Mouse (Mus musculus): ENCODE data around the gene Amdhd1. TPM values are rescaled to one million over a fixed set of nuclear protein-coding genes. Genes with fewer than 3 reads are reported as not detected.
A peak's percentile ranks its signal among the peaks of the same experiment; 100 is the strongest.

Amdhd1 gene
- polyA plus RNA-seq, 1 experiment from 2014 or later: 1.8 TPM

GRCm38 (mm10) chr10:93501346-93501745 lies 38.5 kb downstream of the Amdhd1 start:
- Histone ChIP-seq H3K36me3 (ENCODE audit: control insufficient read depth, insufficient read depth, low read length) (no peaks in the 10 kb centered on the region), H3K9ac (ENCODE audit: low read length) (no peak overlapping the region), H3K9me3 (ENCODE audit: control insufficient read depth, low read length) (no peaks in the 10 kb centered on the region), H3K27ac (ENCODE audit: low read depth) (no peak overlapping the region), H3K4me1 (replicated peaks; ENCODE audit: control insufficient read depth, insufficient read depth, low read length) (no peaks in the 10 kb centered on the region), H3K4me2 (ENCODE audit: low read length) (no peak overlapping the region), H3K27me3 (replicated peaks; ENCODE audit: control insufficient read depth, insufficient read depth, low read length) (no peaks in the 10 kb centered on the region), H3K4me3 (ENCODE audit: low read depth, low read length) (no peak overlapping the region)
- WGBS: 84% methylated on average over 10 of the region's 10 CpGs
- DNase-seq (ENCODE audit: low spot score) (no peak), ATAC-seq (replicated peaks; ENCODE audit: low FRiP score, low TSS enrichment, low read depth) (no peak)

- WGBS: 65% methylated on average over 10 of the region's 10 CpGs
- no peaks in the 10 kb centered on the region for H3K4me1 ChIP-seq (replicated peaks; ENCODE audit: control insufficient read depth, insufficient read depth, low read length)
- no peak for DNase-seq (ENCODE audit: low spot score)
- H3K4me2 ChIP-seq (ENCODE audit: low read length): no peak overlapping the region
- H3K27me3 ChIP-seq (replicated peaks; ENCODE audit: control insufficient read depth, insufficient read depth, low read length): no peaks in the 10 kb centered on the region
- H3K9ac ChIP-seq (ENCODE audit: low read length): no peak overlapping the region
- no peak overlapping the region for H3K27ac ChIP-seq (ENCODE audit: low read depth)
- ATAC-seq (replicated peaks; ENCODE audit: low FRiP score, low TSS enrichment, low read depth): no peak
- H3K4me3 ChIP-seq (ENCODE audit: low read depth, low read length): no peak overlapping the region
- no peaks in the 10 kb centered on the region for H3K9me3 ChIP-seq (ENCODE audit: control insufficient read depth, low read length)
- H3K36me3 ChIP-seq (ENCODE audit: control insufficient read depth, insufficient read depth, low read length): no peaks in the 10 kb centered on the region
These were observed 39.0 kb downstream of the Amdhd1 start for GRCm38 (mm10) chr10:93500864-93501263.

- Histone ChIP-seq H3K4me1 (replicated peaks; ENCODE audit: control insufficient read depth, insufficient read depth, low read length) (no peaks in the 10 kb centered on the region), H3K9me3 (ENCODE audit: control insufficient read depth, low read length) (no peaks in the 10 kb centered on the region), H3K27ac (ENCODE audit: low read depth) (no peak overlapping the region), H3K4me3 (ENCODE audit: low read depth, low read length) (no peak overlapping the region), H3K4me2 (ENCODE audit: low read length) (no peak overlapping the region), H3K9ac (ENCODE audit: low read length) (no peak overlapping the region), H3K36me3 (ENCODE audit: control insufficient read depth, insufficient read depth, low read length) (peaks cover under 1% of the 10 kb centered on the region; the same call in 1 of the 2 replicates), H3K27me3 (replicated peaks; ENCODE audit: control insufficient read depth, insufficient read depth, low read length) (no peaks in the 10 kb centered on the region)
- 51% methylated on average over 4 of the region's 4 CpGs for WGBS
- DNase-seq (ENCODE audit: low spot score): no peak
- no peak for ATAC-seq (replicated peaks; ENCODE audit: low FRiP score, low TSS enrichment, low read depth)
These were observed 49.4 kb downstream of the Amdhd1 start for GRCm38 (mm10) chr10:93490451-93490850.

GRCm38 (mm10) chr10:93488828-93489226 lies 51.0 kb downstream of the Amdhd1 start:
- H3K27ac ChIP-seq (ENCODE audit: low read depth): no peak overlapping the region
- WGBS: 75% methylated on average over 6 of the region's 6 CpGs
- no peak overlapping the region for H3K4me3 ChIP-seq (ENCODE audit: low read depth, low read length)
- no peak overlapping the region for H3K4me2 ChIP-seq (ENCODE audit: low read length)
- no peaks in the 10 kb centered on the region for H3K27me3 ChIP-seq (replicated peaks; ENCODE audit: control insufficient read depth, insufficient read depth, low read length)
- H3K36me3 ChIP-seq (ENCODE audit: control insufficient read depth, insufficient read depth, low read length): peaks cover 17% of the 10 kb centered on the region
- H3K9ac ChIP-seq (ENCODE audit: low read length): no peak overlapping the region
- no peaks in the 10 kb centered on the region for H3K9me3 ChIP-seq (ENCODE audit: control insufficient read depth, low read length)
- no peaks in the 10 kb centered on the region for H3K4me1 ChIP-seq (replicated peaks; ENCODE audit: control insufficient read depth, insufficient read depth, low read length)
- ATAC-seq (replicated peaks; ENCODE audit: low FRiP score, low TSS enrichment, low read depth) (0 out of 2 replicates have a peak, but pooled peaks have one; percentile 18), DNase-seq (ENCODE audit: low spot score) (no peak)

- WGBS: 68% methylated on average over 17 of the region's 17 CpGs
- no peaks in the 10 kb centered on the region for H3K27me3 ChIP-seq (replicated peaks; ENCODE audit: control insufficient read depth, insufficient read depth, low read length)
- DNase-seq (ENCODE audit: low spot score) (no peak), ATAC-seq (replicated peaks; ENCODE audit: low FRiP score, low TSS enrichment, low read depth) (no peak)
- H3K36me3 ChIP-seq (ENCODE audit: control insufficient read depth, insufficient read depth, low read length): peaks cover 23% of the 10 kb centered on the region
- H3K9me3 ChIP-seq (ENCODE audit: control insufficient read depth, low read length): no peaks in the 10 kb centered on the region
- no peak within 1 kb of the TSS for H3K27ac ChIP-seq (ENCODE audit: low read depth)
- no peak within 1 kb of the TSS for H3K4me3 ChIP-seq (ENCODE audit: low read depth, low read length)
- no peak within 1 kb of the TSS for H3K9ac ChIP-seq (ENCODE audit: low read length)
- no peaks in the 10 kb centered on the region for H3K4me1 ChIP-seq (replicated peaks; ENCODE audit: control insufficient read depth, insufficient read depth, low read length)
- no peak within 1 kb of the TSS for H3K4me2 ChIP-seq (ENCODE audit: low read length)
These were observed 51.6 kb downstream of the Amdhd1 start, which contains the start of gene Hal for GRCm38 (mm10) chr10:93488066-93488827. TSS of gene Hal (plus strand) at chr10:93488768.

GRCm38 (mm10) chr10:93486622-93487021 lies 53.2 kb downstream of the Amdhd1 start:
- ATAC-seq (replicated peaks; ENCODE audit: low FRiP score, low TSS enrichment, low read depth) (no peak), DNase-seq (ENCODE audit: low spot score) (no peak)
- WGBS: 27% methylated on average over 4 of the region's 4 CpGs
- Histone ChIP-seq H3K4me1 (replicated peaks; ENCODE audit: control insufficient read depth, insufficient read depth, low read length) (no peaks in the 10 kb centered on the region), H3K36me3 (ENCODE audit: control insufficient read depth, insufficient read depth, low read length) (peaks cover 38% of the 10 kb centered on the region), H3K27me3 (replicated peaks; ENCODE audit: control insufficient read depth, insufficient read depth, low read length) (no peaks in the 10 kb centered on the region), H3K4me3 (ENCODE audit: low read depth, low read length) (no peak overlapping the region), H3K9me3 (ENCODE audit: control insufficient read depth, low read length) (no peaks in the 10 kb centered on the region), H3K9ac (ENCODE audit: low read length) (no peak overlapping the region), H3K27ac (ENCODE audit: low read depth) (no peak overlapping the region), H3K4me2 (ENCODE audit: low read length) (no peak overlapping the region)

GRCm38 (mm10) chr10:93485055-93485691 lies 54.7 kb downstream of the Amdhd1 start:
- peak; percentile 72 for DNase-seq (ENCODE audit: low spot score)
- H3K9me3 ChIP-seq (ENCODE audit: control insufficient read depth, low read length): no peaks in the 10 kb centered on the region
- no peak overlapping the region for H3K9ac ChIP-seq (ENCODE audit: low read length)
- no peak overlapping the region for H3K4me2 ChIP-seq (ENCODE audit: low read length)
- ATAC-seq (replicated peaks; ENCODE audit: low FRiP score, low TSS enrichment, low read depth): peak; percentile 67
- peaks cover 52% of the 10 kb centered on the region for H3K36me3 ChIP-seq (ENCODE audit: control insufficient read depth, insufficient read depth, low read length)
- 81% methylated on average over 8 of the region's 8 CpGs for WGBS
- H3K4me3 ChIP-seq (ENCODE audit: low read depth, low read length): no peak overlapping the region
- no peaks in the 10 kb centered on the region for H3K27me3 ChIP-seq (replicated peaks; ENCODE audit: control insufficient read depth, insufficient read depth, low read length)
- no peak overlapping the region for H3K27ac ChIP-seq (ENCODE audit: low read depth)
- H3K4me1 ChIP-seq (replicated peaks; ENCODE audit: control insufficient read depth, insufficient read depth, low read length): no peaks in the 10 kb centered on the region

DNA sequence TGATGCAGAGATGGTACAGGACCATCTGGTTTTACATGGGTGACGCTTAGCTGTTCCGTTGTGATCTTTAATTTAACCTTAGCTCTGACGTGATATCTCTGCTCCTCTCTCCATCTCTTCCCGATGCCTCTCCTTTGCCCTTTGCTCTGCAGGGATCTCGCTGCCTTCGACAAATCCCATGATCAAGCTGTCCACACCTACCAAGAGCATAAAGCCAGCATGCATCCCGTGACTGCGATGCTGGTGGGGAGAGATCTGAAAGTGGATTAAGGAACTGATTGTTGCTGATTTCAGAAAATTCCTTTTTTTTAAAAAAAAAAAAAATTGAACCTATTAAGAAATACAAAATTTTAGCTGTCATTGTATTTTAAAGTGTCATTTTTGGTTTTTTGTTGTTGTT lies 55.3 kb downstream of the Amdhd1 start:
- Histone ChIP-seq H3K9me3 (ENCODE audit: control insufficient read depth, low read length) (no peaks in the 10 kb centered on the region), H3K9ac (ENCODE audit: low read length) (no peak overlapping the region), H3K36me3 (ENCODE audit: control insufficient read depth, insufficient read depth, low read length) (peaks cover 59% of the 10 kb centered on the region), H3K4me2 (ENCODE audit: low read length) (no peak overlapping the region), H3K27ac (ENCODE audit: low read depth) (no peak overlapping the region), H3K4me1 (replicated peaks; ENCODE audit: control insufficient read depth, insufficient read depth, low read length) (no peaks in the 10 kb centered on the region), H3K27me3 (replicated peaks; ENCODE audit: control insufficient read depth, insufficient read depth, low read length) (no peaks in the 10 kb centered on the region), H3K4me3 (ENCODE audit: low read depth, low read length) (no peak overlapping the region)
- ATAC-seq (replicated peaks; ENCODE audit: low FRiP score, low TSS enrichment, low read depth): no peak
- 88% methylated on average over 8 of the region's 8 CpGs for WGBS
- DNase-seq (ENCODE audit: low spot score): no peak

Measured in intestine, embryonic 14.5 days (tissue).